ENCODE assay signal across 12 mouse cellular contexts in genomic region chr8:87835924-87836323, GRCm38 (mm10).
DNase-seq lines count a peak whose midpoint lies in the region; ATAC-seq and TF ChIP-seq lines count a peak whose summit lies in the region.
"Had no signal": no experiment of that assay in that cellular context is flagged by ENCODE, and none has a peak within 500 bp of the region (broad histone marks: within the 10 kb centered on the region; RNA-seq: fewer than 3 reads in every experiment).

No protein-coding gene starts in this region.

- peak overlapping the region; percentile 59 for H3K27ac ChIP-seq in intestine, embryonic 14.5 days (ENCODE audit: low read depth)
- H3K27ac ChIP-seq in intestine, postnatal 0 days (ENCODE audit: low read depth, low read length) = no peak overlapping the region
- peak overlapping the region; percentile 93 for H3K27ac ChIP-seq in forebrain, embryonic 10.5 days
- peak overlapping the region; percentile 18; the same call in 1 of the 2 replicates for H3K27ac ChIP-seq in intestine, embryonic 15.5 days
- H3K27ac ChIP-seq in neural tube, embryonic 11.5 days (ENCODE audit: low read depth, low read length) = peak overlapping the region; percentile 80
- H3K27ac ChIP-seq in liver, embryonic 12.5 days = no peak overlapping the region; the same call in 1 of the 2 replicates

- peaks cover 58% of the 10 kb centered on the region for H3K4me1 ChIP-seq in intestine, embryonic 14.5 days (replicated peaks; ENCODE audit: control insufficient read depth, insufficient read depth, low read length)
- no peaks in the 10 kb centered on the region for H3K4me1 ChIP-seq in intestine, postnatal 0 days (replicated peaks; ENCODE audit: control insufficient read depth, insufficient read depth, low read length)
- H3K4me1 ChIP-seq in forebrain, embryonic 10.5 days = peaks cover 85% of the 10 kb centered on the region
- H3K4me1 ChIP-seq in intestine, embryonic 15.5 days (replicated peaks) = peaks cover 38% of the 10 kb centered on the region
- peaks cover 71% of the 10 kb centered on the region for H3K4me1 ChIP-seq in neural tube, embryonic 11.5 days (ENCODE audit: control insufficient read depth, insufficient read depth, low read length)
- peaks cover 21% of the 10 kb centered on the region; the same call in 1 of the 2 replicates for H3K4me1 ChIP-seq in liver, embryonic 12.5 days

- H3K9ac ChIP-seq in intestine, embryonic 14.5 days (ENCODE audit: low read length) = no peak overlapping the region
- H3K9ac ChIP-seq in intestine, postnatal 0 days (ENCODE audit: low read depth, low read length) = no peak overlapping the region
- H3K9ac ChIP-seq in intestine, embryonic 15.5 days = no peak overlapping the region
- H3K9ac ChIP-seq in neural tube, embryonic 11.5 days (ENCODE audit: low read length) = 0 out of 2 replicates have a peak overlapping the region, but pooled peaks have one; percentile 24
- no peak overlapping the region for H3K9ac ChIP-seq in liver, embryonic 12.5 days

- H3K4me3 ChIP-seq in intestine, embryonic 14.5 days (ENCODE audit: low read depth, low read length) = no peak overlapping the region
- H3K4me3 ChIP-seq in intestine, postnatal 0 days (ENCODE audit: low read depth, low read length) = no peak overlapping the region
- H3K4me3 ChIP-seq in forebrain, embryonic 10.5 days = peak overlapping the region; percentile 41; the same call in 1 of the 2 replicates
- no peak overlapping the region for H3K4me3 ChIP-seq in intestine, embryonic 15.5 days (replicated peaks)
- H3K4me3 ChIP-seq in neural tube, embryonic 11.5 days (ENCODE audit: low read depth, low read length) = no peak overlapping the region
- H3K4me3 ChIP-seq in liver, embryonic 12.5 days = no peak overlapping the region

- intact Hi-C loops in left cerebral cortex, postnatal 10 days (cut with DNase I) = no loop called here

- no peak for TF ChIP-seq CTCF in intestine, postnatal 0 days (IDR thresholded peaks at IDR 0.05; ENCODE audit: low read depth)

- peak overlapping the region; percentile 10; the same call in 1 of the 2 replicates for H3K4me2 ChIP-seq in intestine, embryonic 14.5 days (ENCODE audit: low read length)
- H3K4me2 ChIP-seq in intestine, postnatal 0 days (replicated peaks; ENCODE audit: low read depth) = no peak overlapping the region
- no peak overlapping the region for H3K4me2 ChIP-seq in intestine, embryonic 15.5 days (replicated peaks)
- no peak overlapping the region for H3K4me2 ChIP-seq in neural tube, embryonic 11.5 days (ENCODE audit: low read depth)
- H3K4me2 ChIP-seq in liver, embryonic 12.5 days = no peak overlapping the region

- DNase-seq in intestine, embryonic 14.5 days (ENCODE audit: low spot score) = no peak
- peak; percentile 34 for DNase-seq in forebrain, embryonic 10.5 days (ENCODE audit: extremely low spot score, low spot score)
- DNase-seq in neural tube, embryonic 11.5 days (ENCODE audit: low spot score) = peak; percentile 40
- DNase-seq in left cerebral cortex, postnatal 10 days (ENCODE audit: extremely low spot score in 1 of 2, low spot score in 2 of 2) = no peak
- no peak for DNase-seq in right cerebral cortex, postnatal 14 days
- DNase-seq: layer of hippocampus, postnatal 36 days; lung, postnatal 14 days; thymus, postnatal 14 days had no signal

- H3K36me3 ChIP-seq in intestine, embryonic 14.5 days (ENCODE audit: control insufficient read depth, insufficient read depth, low read length) = no peaks in the 10 kb centered on the region
- no peaks in the 10 kb centered on the region for H3K36me3 ChIP-seq in intestine, postnatal 0 days (ENCODE audit: control insufficient read depth, insufficient read depth)
- peaks cover 19% of the 10 kb centered on the region for H3K36me3 ChIP-seq in forebrain, embryonic 10.5 days (replicated peaks)
- H3K36me3 ChIP-seq in intestine, embryonic 15.5 days = no peaks in the 10 kb centered on the region
- H3K36me3 ChIP-seq in neural tube, embryonic 11.5 days (ENCODE audit: control insufficient read depth, insufficient read depth, low read length) = no peaks in the 10 kb centered on the region
- no peaks in the 10 kb centered on the region for H3K36me3 ChIP-seq in liver, embryonic 12.5 days

- 26% methylated on average over 7 of the region's 7 CpGs for WGBS in intestine, embryonic 14.5 days
- 36% methylated on average over 7 of the region's 7 CpGs for WGBS in intestine, postnatal 0 days
- 7% methylated on average over 7 of the region's 7 CpGs for WGBS in forebrain, embryonic 10.5 days
- 22% methylated on average over 7 of the region's 7 CpGs for WGBS in intestine, embryonic 15.5 days
- 7% methylated on average over 7 of the region's 7 CpGs for WGBS in neural tube, embryonic 11.5 days
- 21% methylated on average over 7 of the region's 7 CpGs for WGBS in liver, embryonic 12.5 days (ENCODE audit: insufficient replicate concordance)

- no peak for ATAC-seq in intestine, embryonic 14.5 days (replicated peaks; ENCODE audit: low FRiP score, low TSS enrichment, low read depth)
- no peak for ATAC-seq in intestine, postnatal 0 days
- ATAC-seq in intestine, embryonic 15.5 days = 0 out of 2 replicates have a peak, but pooled peaks have one; percentile 24
- no peak for ATAC-seq in neural tube, embryonic 11.5 days (ENCODE audit: insufficient read depth, low FRiP score, low TSS enrichment)
- ATAC-seq in liver, embryonic 12.5 days = no peak

- H3K27me3 ChIP-seq in intestine, embryonic 14.5 days (replicated peaks; ENCODE audit: control insufficient read depth, insufficient read depth, low read length) = no peaks in the 10 kb centered on the region
- H3K27me3 ChIP-seq in intestine, postnatal 0 days (replicated peaks; ENCODE audit: control insufficient read depth, insufficient read depth, low read length) = no peaks in the 10 kb centered on the region
- no peaks in the 10 kb centered on the region for H3K27me3 ChIP-seq in forebrain, embryonic 10.5 days (ENCODE audit: poor library complexity, severe bottlenecking)
- no peaks in the 10 kb centered on the region for H3K27me3 ChIP-seq in intestine, embryonic 15.5 days (replicated peaks)
- no peaks in the 10 kb centered on the region for H3K27me3 ChIP-seq in neural tube, embryonic 11.5 days (ENCODE audit: control insufficient read depth, insufficient read depth, low read length)
- H3K27me3 ChIP-seq in liver, embryonic 12.5 days (replicated peaks) = peaks cover 29% of the 10 kb centered on the region
- H3K27me3 ChIP-seq: CH12.LX had no signal

- H3K9me3 ChIP-seq in intestine, embryonic 14.5 days (ENCODE audit: control insufficient read depth, low read length) = no peaks in the 10 kb centered on the region
- no peaks in the 10 kb centered on the region for H3K9me3 ChIP-seq in intestine, postnatal 0 days (ENCODE audit: control insufficient read depth)
- H3K9me3 ChIP-seq in forebrain, embryonic 10.5 days = no peaks in the 10 kb centered on the region
- no peaks in the 10 kb centered on the region for H3K9me3 ChIP-seq in intestine, embryonic 15.5 days
- H3K9me3 ChIP-seq in neural tube, embryonic 11.5 days (ENCODE audit: control insufficient read depth, low read length) = no peaks in the 10 kb centered on the region
- H3K9me3 ChIP-seq in liver, embryonic 12.5 days (replicated peaks) = no peaks in the 10 kb centered on the region

Comparison
In these comparisons a context has a peak if more than half of its experiments do, and no peak if none do; other contexts are left out.
1. H3K27ac ChIP-seq: peak in intestine, embryonic 14.5 days (single experiment), forebrain, embryonic 10.5 days (single experiment), intestine, embryonic 15.5 days (single experiment) and neural tube, embryonic 11.5 days (single experiment); none in intestine, postnatal 0 days (single experiment) and liver, embryonic 12.5 days (single experiment).
2. DNase-seq: peak in forebrain, embryonic 10.5 days (single experiment) and neural tube, embryonic 11.5 days (single experiment); none in intestine, embryonic 14.5 days (single experiment), left cerebral cortex, postnatal 10 days (0 of 2) and right cerebral cortex, postnatal 14 days (single experiment).